Mouse (Mus musculus): ENCODE results near the gene Src. TPM values are rescaled to one million over a fixed set of nuclear protein-coding genes. Genes with fewer than 3 reads are reported as not detected.

Gene Src
- total RNA-seq, 2 experiments from 2014 or later = 3.4 to 4.9 TPM

- intact Hi-C loops (cut with DNase I) = no loop called here
- DNase-seq = no peak
Measured at GRCm38 (mm10) chr2:157411151-157411693, 7.0 kb upstream of the Src start.

GRCm38 (mm10) chr2:157412497-157412896 lies 5.7 kb upstream of the Src start:
- intact Hi-C loops (cut with DNase I) = no loop called here
- no peak for DNase-seq

- DNase-seq = no peak
- intact Hi-C loops (cut with DNase I) = no loop called here
Measured at GRCm38 (mm10) chr2:157417229-157417628, 1.0 kb upstream of the Src start.

GRCm38 (mm10) chr2:157418609-157419071 lies 396 bp downstream of the Src start:
- no peak for DNase-seq
- intact Hi-C loops (cut with DNase I) = no loop called here

- intact Hi-C loops (cut with DNase I) = no loop called here
- no peak for DNase-seq
Measured at GRCm38 (mm10) chr2:157419506-157419905, 1.3 kb downstream of the Src start.

- DNase-seq = no peak
- intact Hi-C loops (cut with DNase I) = no loop called here
Measured at GRCm38 (mm10) chr2:157420404-157420803, 2.2 kb downstream of the Src start.

- no peak for DNase-seq
- intact Hi-C loops (cut with DNase I) = no loop called here
Measured at GRCm38 (mm10) chr2:157422062-157422655, 3.9 kb downstream of the Src start.

- intact Hi-C loops (cut with DNase I) = no loop called here
- DNase-seq = peak in 1 of 2 experiments; percentile 23
Measured at GRCm38 (mm10) chr2:157422854-157423705, 4.8 kb downstream of the Src start.

- intact Hi-C loops (cut with DNase I) = no loop called here
Measured at GRCm38 (mm10) chr2:157423706-157424125, 5.5 kb downstream of the Src start.

GRCm38 (mm10) chr2:157424126-157424903 lies 6.1 kb downstream of the Src start:
- intact Hi-C loops (cut with DNase I) = no loop called here
- peak; percentile 52 to 56 for DNase-seq

More at GRCm38 (mm10) chr2:157423706-157424125, 5.5 kb downstream of the Src start:
- DNase-seq = no peak

GRCm38 (mm10) chr2:157424904-157425642 lies 6.8 kb downstream of the Src start:
- intact Hi-C loops (cut with DNase I) = no loop called here
- no peak for DNase-seq

- intact Hi-C loops (cut with DNase I) = no loop called here
- no peak for DNase-seq
Measured at GRCm38 (mm10) chr2:157425643-157425988, 7.4 kb downstream of the Src start.

GRCm38 (mm10) chr2:157426171-157426570 lies 7.9 kb downstream of the Src start:
- DNase-seq = peak in 1 of 2 experiments; percentile 16
- intact Hi-C loops (cut with DNase I) = no loop called here

GRCm38 (mm10) chr2:157427164-157427563 lies 8.9 kb downstream of the Src start:
- intact Hi-C loops (cut with DNase I) = no loop called here

GRCm38 (mm10) chr2:157428351-157429139 lies 10.3 kb downstream of the Src start:
- DNase-seq = no peak
- intact Hi-C loops (cut with DNase I) = no loop called here

More at GRCm38 (mm10) chr2:157427164-157427563, 8.9 kb downstream of the Src start:
- DNase-seq = no peak

- intact Hi-C loops (cut with DNase I) = no loop called here
- no peak for DNase-seq
Measured at GRCm38 (mm10) chr2:157429735-157430134, 11.5 kb downstream of the Src start.

GRCm38 (mm10) chr2:157430667-157431429 lies 12.6 kb downstream of the Src start:
- intact Hi-C loops (cut with DNase I) = no loop called here
- no peak for DNase-seq

- DNase-seq = no peak
- intact Hi-C loops (cut with DNase I) = no loop called here
Measured at GRCm38 (mm10) chr2:157431912-157432311, 13.7 kb downstream of the Src start.

GRCm38 (mm10) chr2:157432476-157432875 lies 14.2 kb downstream of the Src start:
- peak in 1 of 2 experiments; percentile 27 for DNase-seq
- intact Hi-C loops (cut with DNase I) = no loop called here
